Mouse (Mus musculus) spleen, postnatal 36 days (tissue): ENCODE results near the gene Ift57.

Source experiments
- DNase-seq, 2 experiments: peaks; one replicate each; pipeline ENCODE4 v3.0.0; 2022; ENCODE audit warnings: low spot score in 2 of 2, mixed read lengths in 1 of 2

The Ift57 gene

GRCm38 (mm10) chr16:49753318-49753717 is 54.3 kb downstream of the Ift57 start:
- no peak for DNase-seq

GRCm38 (mm10) chr16:49760517-49761203 is 61.6 kb downstream of the Ift57 start:
- DNase-seq = no peak

GRCm38 (mm10) chr16:49761981-49762380 is 62.9 kb downstream of the Ift57 start:
- DNase-seq = no peak

- peak; percentile 70 to 79 for DNase-seq
Measured at GRCm38 (mm10) chr16:49766326-49766725, 67.3 kb downstream of the Ift57 start.

- DNase-seq = no peak
Measured at GRCm38 (mm10) chr16:49768491-49769031, 69.5 kb downstream of the Ift57 start.

GRCm38 (mm10) chr16:49769831-49770261 is 70.8 kb downstream of the Ift57 start:
- peak; percentile 48 to 74 for DNase-seq

GRCm38 (mm10) chr16:49770320-49771189 is 71.5 kb downstream of the Ift57 start:
- DNase-seq = no peak

GRCm38 (mm10) chr16:49771609-49772396 is 72.8 kb downstream of the Ift57 start:
- peak; percentile 40 to 61 for DNase-seq

- DNase-seq = no peak
Measured at GRCm38 (mm10) chr16:49772576-49772975, 73.5 kb downstream of the Ift57 start.

GRCm38 (mm10) chr16:49773068-49773467 is 74.0 kb downstream of the Ift57 start:
- DNase-seq = no peak

- DNase-seq = no peak
Measured at GRCm38 (mm10) chr16:49774059-49775001, 75.3 kb downstream of the Ift57 start.

- DNase-seq = peak; percentile 31 to 69
Measured at GRCm38 (mm10) chr16:49775002-49775966, 76.3 kb downstream of the Ift57 start.

- peak in 1 of 2 experiments; percentile 59 for DNase-seq
Measured at GRCm38 (mm10) chr16:49776981-49777380, 77.9 kb downstream of the Ift57 start.

- peak; percentile 69 to 71 for DNase-seq
Measured at GRCm38 (mm10) chr16:49781556-49782156, 82.6 kb downstream of the Ift57 start.

GRCm38 (mm10) chr16:49783369-49783768 is 84.3 kb downstream of the Ift57 start:
- no peak for DNase-seq

- no peak for DNase-seq
Measured at GRCm38 (mm10) chr16:49786116-49786515, 87.1 kb downstream of the Ift57 start.

- no peak for DNase-seq
Measured at GRCm38 (mm10) chr16:49787714-49788113, 88.7 kb downstream of the Ift57 start.

GRCm38 (mm10) chr16:49790575-49791465 is 91.8 kb downstream of the Ift57 start:
- DNase-seq = no peak
